Mouse (Mus musculus): ENCODE measurements around the gene Nudt9. TPM values are rescaled to one million over a fixed set of nuclear protein-coding genes. Genes with fewer than 3 reads are reported as not detected.

Nudt9 gene
- polyA plus RNA-seq, 1 experiment, result 32.0 TPM

GRCm38 (mm10) chr5:104054938-104055337 lies 8.8 kb downstream of the Nudt9 start:
- H3K27me3 ChIP-seq (ENCODE audit: control insufficient read depth, insufficient read depth, low read length, poor library complexity, severe bottlenecking), result no peaks in the 10 kb centered on the region
- no peaks in the 10 kb centered on the region for H3K4me1 ChIP-seq (ENCODE audit: control insufficient read depth, insufficient read depth, low read length)
- H3K4me3 ChIP-seq (ENCODE audit: low read depth, low read length), result no peak overlapping the region
- TF ChIP-seq CTCF (IDR thresholded peaks at IDR 0.05; ENCODE audit: low read depth, low read length), result no peak
- TF ChIP-seq EP300 (IDR thresholded peaks at IDR 0.05; ENCODE audit: insufficient read depth, low read depth, low read length), result no peak
- TF ChIP-seq POLR2A (IDR thresholded peaks at IDR 0.05; ENCODE audit: insufficient read depth, low read length), result no peak
- no peaks in the 10 kb centered on the region for H3K9me3 ChIP-seq (replicated peaks; ENCODE audit: control insufficient read depth, insufficient read depth, low read length, poor library complexity, severe bottlenecking)
- no peak overlapping the region for H3K9ac ChIP-seq (ENCODE audit: low read depth, poor library complexity, severe bottlenecking)
- H3K27ac ChIP-seq (ENCODE audit: insufficient read depth, low read length), result no peak overlapping the region
- H3K36me3 ChIP-seq (ENCODE audit: control insufficient read depth, insufficient read depth, low read length, poor library complexity, severe bottlenecking), result peaks cover 13% of the 10 kb centered on the region

- Histone ChIP-seq H3K9ac (ENCODE audit: low read depth, poor library complexity, severe bottlenecking) (no peak overlapping the region), H3K9me3 (replicated peaks; ENCODE audit: control insufficient read depth, insufficient read depth, low read length, poor library complexity, severe bottlenecking) (peaks cover 6% of the 10 kb centered on the region; the same call in 1 of the 2 replicates), H3K27me3 (ENCODE audit: control insufficient read depth, insufficient read depth, low read length, poor library complexity, severe bottlenecking) (no peaks in the 10 kb centered on the region), H3K36me3 (ENCODE audit: control insufficient read depth, insufficient read depth, low read length, poor library complexity, severe bottlenecking) (peaks cover 20% of the 10 kb centered on the region), H3K4me1 (ENCODE audit: control insufficient read depth, insufficient read depth, low read length) (no peaks in the 10 kb centered on the region), H3K27ac (ENCODE audit: insufficient read depth, low read length) (no peak overlapping the region), H3K4me3 (ENCODE audit: low read depth, low read length) (no peak overlapping the region)
- TF ChIP-seq POLR2A (IDR thresholded peaks at IDR 0.05; ENCODE audit: insufficient read depth, low read length) (no peak), CTCF (IDR thresholded peaks at IDR 0.05; ENCODE audit: low read depth, low read length) (no peak), EP300 (IDR thresholded peaks at IDR 0.05; ENCODE audit: insufficient read depth, low read depth, low read length) (no peak)
Observed at GRCm38 (mm10) chr5:104055816-104056215, 9.7 kb downstream of the Nudt9 start.

GRCm38 (mm10) chr5:104056295-104056694 lies 10.2 kb downstream of the Nudt9 start:
- TF ChIP-seq CTCF (IDR thresholded peaks at IDR 0.05; ENCODE audit: low read depth, low read length), result no peak
- no peak for TF ChIP-seq EP300 (IDR thresholded peaks at IDR 0.05; ENCODE audit: insufficient read depth, low read depth, low read length)
- TF ChIP-seq POLR2A (IDR thresholded peaks at IDR 0.05; ENCODE audit: insufficient read depth, low read length), result no peak
- no peak overlapping the region for H3K4me3 ChIP-seq (ENCODE audit: low read depth, low read length)
- no peaks in the 10 kb centered on the region for H3K27me3 ChIP-seq (ENCODE audit: control insufficient read depth, insufficient read depth, low read length, poor library complexity, severe bottlenecking)
- peaks cover 8% of the 10 kb centered on the region for H3K9me3 ChIP-seq (replicated peaks; ENCODE audit: control insufficient read depth, insufficient read depth, low read length, poor library complexity, severe bottlenecking)
- peaks cover 20% of the 10 kb centered on the region for H3K36me3 ChIP-seq (ENCODE audit: control insufficient read depth, insufficient read depth, low read length, poor library complexity, severe bottlenecking)
- H3K9ac ChIP-seq (ENCODE audit: low read depth, poor library complexity, severe bottlenecking), result no peak overlapping the region
- no peak overlapping the region for H3K27ac ChIP-seq (ENCODE audit: insufficient read depth, low read length)
- H3K4me1 ChIP-seq (ENCODE audit: control insufficient read depth, insufficient read depth, low read length), result no peaks in the 10 kb centered on the region

GRCm38 (mm10) chr5:104058021-104058420 lies 11.9 kb downstream of the Nudt9 start:
- H3K4me3 ChIP-seq (ENCODE audit: low read depth, low read length), result no peak overlapping the region
- no peaks in the 10 kb centered on the region for H3K27me3 ChIP-seq (ENCODE audit: control insufficient read depth, insufficient read depth, low read length, poor library complexity, severe bottlenecking)
- TF ChIP-seq EP300 (IDR thresholded peaks at IDR 0.05; ENCODE audit: insufficient read depth, low read depth, low read length) (no peak), CTCF (IDR thresholded peaks at IDR 0.05; ENCODE audit: low read depth, low read length) (peak; percentile 77)
- H3K9ac ChIP-seq (ENCODE audit: low read depth, poor library complexity, severe bottlenecking), result no peak overlapping the region
- no peak overlapping the region for H3K27ac ChIP-seq (ENCODE audit: insufficient read depth, low read length)
- peaks cover 25% of the 10 kb centered on the region for H3K36me3 ChIP-seq (ENCODE audit: control insufficient read depth, insufficient read depth, low read length, poor library complexity, severe bottlenecking)
- no peaks in the 10 kb centered on the region for H3K4me1 ChIP-seq (ENCODE audit: control insufficient read depth, insufficient read depth, low read length)
- peaks cover 25% of the 10 kb centered on the region for H3K9me3 ChIP-seq (replicated peaks; ENCODE audit: control insufficient read depth, insufficient read depth, low read length, poor library complexity, severe bottlenecking)

DNA sequence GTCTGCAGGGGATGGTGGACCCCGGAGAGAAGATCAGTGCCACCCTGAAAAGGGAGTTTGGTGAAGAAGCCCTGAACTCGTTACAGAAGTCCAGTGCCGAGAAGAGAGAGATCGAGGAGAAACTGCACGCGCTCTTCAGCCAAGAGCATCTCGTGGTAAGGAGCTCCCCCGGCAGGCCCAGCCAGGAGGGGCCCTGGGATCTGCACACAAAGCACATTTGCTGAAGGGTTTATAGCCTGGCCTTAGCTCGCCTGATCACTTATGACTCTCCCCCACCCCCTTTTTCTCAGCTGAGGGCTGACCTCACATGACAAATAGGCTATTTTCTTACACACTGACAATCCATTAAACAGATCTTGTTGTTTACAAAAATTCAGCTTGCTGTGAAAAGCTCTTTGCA lies 13.5 kb downstream of the Nudt9 start:
- Histone ChIP-seq H3K4me3 (ENCODE audit: low read depth, low read length) (no peak overlapping the region), H3K27ac (ENCODE audit: insufficient read depth, low read length) (no peak overlapping the region), H3K27me3 (ENCODE audit: control insufficient read depth, insufficient read depth, low read length, poor library complexity, severe bottlenecking) (no peaks in the 10 kb centered on the region), H3K9ac (ENCODE audit: low read depth, poor library complexity, severe bottlenecking) (no peak overlapping the region), H3K4me1 (ENCODE audit: control insufficient read depth, insufficient read depth, low read length) (no peaks in the 10 kb centered on the region), H3K36me3 (ENCODE audit: control insufficient read depth, insufficient read depth, low read length, poor library complexity, severe bottlenecking) (peaks cover 31% of the 10 kb centered on the region), H3K9me3 (replicated peaks; ENCODE audit: control insufficient read depth, insufficient read depth, low read length, poor library complexity, severe bottlenecking) (peaks cover 34% of the 10 kb centered on the region)
- TF ChIP-seq CTCF (IDR thresholded peaks at IDR 0.05; ENCODE audit: low read depth, low read length) (no peak), EP300 (IDR thresholded peaks at IDR 0.05; ENCODE audit: insufficient read depth, low read depth, low read length) (no peak), POLR2A (IDR thresholded peaks at IDR 0.05; ENCODE audit: insufficient read depth, low read length) (no peak)

DNA sequence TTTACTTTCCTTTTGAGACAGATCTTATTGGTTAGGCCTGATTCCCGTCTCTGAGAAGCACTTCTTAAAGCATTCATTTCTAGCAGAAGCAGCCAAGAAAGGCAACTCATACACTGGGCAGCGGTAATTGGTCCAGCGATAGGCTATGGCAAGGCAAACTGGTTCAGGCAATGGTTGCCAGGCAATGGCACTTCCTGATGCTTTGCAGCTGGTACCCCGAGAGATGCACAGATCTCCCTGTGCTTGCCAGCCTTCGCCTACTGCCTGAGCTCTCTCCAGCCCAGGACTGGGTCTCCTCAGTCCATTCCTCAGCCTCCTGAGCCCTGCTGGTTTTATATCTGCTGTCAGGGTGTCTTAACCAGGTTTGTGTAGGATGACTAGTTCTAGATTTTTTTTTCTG lies 14.3 kb downstream of the Nudt9 start:
- Histone ChIP-seq H3K4me3 (ENCODE audit: low read depth, low read length) (no peak overlapping the region), H3K4me1 (ENCODE audit: control insufficient read depth, insufficient read depth, low read length) (no peaks in the 10 kb centered on the region), H3K27me3 (ENCODE audit: control insufficient read depth, insufficient read depth, low read length, poor library complexity, severe bottlenecking) (no peaks in the 10 kb centered on the region), H3K9me3 (replicated peaks; ENCODE audit: control insufficient read depth, insufficient read depth, low read length, poor library complexity, severe bottlenecking) (peaks cover 34% of the 10 kb centered on the region), H3K27ac (ENCODE audit: insufficient read depth, low read length) (no peak overlapping the region), H3K36me3 (ENCODE audit: control insufficient read depth, insufficient read depth, low read length, poor library complexity, severe bottlenecking) (peaks cover 37% of the 10 kb centered on the region), H3K9ac (ENCODE audit: low read depth, poor library complexity, severe bottlenecking) (no peak overlapping the region)
- TF ChIP-seq EP300 (IDR thresholded peaks at IDR 0.05; ENCODE audit: insufficient read depth, low read depth, low read length) (no peak), POLR2A (IDR thresholded peaks at IDR 0.05; ENCODE audit: insufficient read depth, low read length) (no peak), CTCF (IDR thresholded peaks at IDR 0.05; ENCODE audit: low read depth, low read length) (no peak)
